Mouse (Mus musculus) kidney, adult 2 months (tissue): ENCODE results near the gene Oas1g. TPM values are rescaled to one million over a fixed set of nuclear protein-coding genes. Genes with fewer than 3 reads are reported as not detected.
"Not testable (repeated sequence)": the region's sequence is repeated elsewhere in the genome, so short reads cannot be mapped to it uniquely, and the experiment has no call there.

Experiments
- DNase-seq: peaks from one replicate; pipeline ENCODE4 v3.0.0; 2021
- H3K27ac ChIP-seq: fragments of 200-500 bp; 2 replicates; pipeline ENCODE4 v1.5.1; 2012; ENCODE audit warnings: low read depth, low read length, control low read depth, inconsistent platforms; ENCODE audit not compliant: insufficient read depth
- H3K27me3 ChIP-seq: fragments of 200-500 bp; replicated peaks from 2 replicates; pipeline ENCODE4 v1.6.1; 2012; ENCODE audit warnings: mild to moderate bottlenecking, moderate library complexity, low read length, inconsistent platforms; ENCODE audit not compliant: control insufficient read depth, insufficient read depth
- H3K36me3 ChIP-seq: fragments of 200-500 bp; 2 replicates; pipeline ENCODE4 v1.6.1; 2012; ENCODE audit warnings: mild to moderate bottlenecking, moderate library complexity, low read length, inconsistent platforms; ENCODE audit not compliant: control insufficient read depth, insufficient read depth
- H3K4me1 ChIP-seq: fragments of 200-500 bp; 2 replicates; pipeline ENCODE4 v1.6.1; 2011; ENCODE audit warnings: low read length; ENCODE audit not compliant: control insufficient read depth, insufficient read depth
- H3K4me3 ChIP-seq: fragments of 200-500 bp; 2 replicates; pipeline ENCODE4 v1.5.1; 2011; ENCODE audit warnings: mild to moderate bottlenecking, low read depth, low read length, control low read depth; ENCODE audit not compliant: insufficient read depth
- CTCF ChIP-seq: fragments of 200-500 bp; conservative IDR thresholded peaks from 2 replicates; pipeline ENCODE4 v1.5.1; 2011; ENCODE audit warnings: low read depth, mild to moderate bottlenecking, control low read depth, low read length, moderate library complexity, mixed read lengths; ENCODE audit not compliant: insufficient read depth, insufficient read length
- POLR2A ChIP-seq: fragments of 200-500 bp; IDR thresholded peaks from one replicate; pipeline ENCODE4 v1.6.1; 2011; ENCODE audit warnings: low read depth, low read length, control low read depth
- WGBS: fragments of 180-500 bp; shearing (Covaris S2); methylation state at CpG from one replicate; pipeline ENCODE4 v1.1.7; 2018; 5-methylcytosine and 5-hydroxymethylcytosine counted together
- polyA plus RNA-seq: library from polyadenylated mRNA; depleted of rRNA; stranded (reverse); fragments of >200 nt; gene quantifications from 2 replicates; pipeline ENCODE4 v1.2.3, GENCODE M21; 2012

Gene Oas1g
- polyA plus RNA-seq, 1 experiment, result 2.5 TPM

- H3K27me3 ChIP-seq, result no peaks in the 10 kb centered on the region
- DNase-seq, result no peak
- WGBS, result 57% methylated on average over 7 of the region's 7 CpGs
- no peaks in the 10 kb centered on the region for H3K4me1 ChIP-seq
- no peak for TF ChIP-seq POLR2A
- TF ChIP-seq CTCF, result no peak
- H3K36me3 ChIP-seq, result no peaks in the 10 kb centered on the region
- H3K27ac ChIP-seq, result no peak overlapping the region
- H3K4me3 ChIP-seq, result no peak overlapping the region
These were observed 20.9 kb upstream of the Oas1g start for GRCm38 (mm10) chr5:120908196-120908920.

- H3K27me3 ChIP-seq, H3K4me1 ChIP-seq, H3K27ac ChIP-seq, H3K36me3 ChIP-seq: not testable (repeated sequence)
- H3K4me3 ChIP-seq, result peak within 1 kb of the TSS; percentile 61
- peak; percentile 32 for DNase-seq
- WGBS, result 30% methylated on average over 10 of the region's 12 CpGs
These were observed 19.6 kb upstream of the Oas1g start, which contains the start of gene Oas1a for GRCm38 (mm10) chr5:120906791-120907733. Gene Oas1a (minus strand): TSS chr5:120907521.

- WGBS, result 88% methylated on average over 5 of the region's 5 CpGs
- Histone ChIP-seq H3K27ac (no peak overlapping the region), H3K27me3 (no peaks in the 10 kb centered on the region), H3K4me3 (no peak overlapping the region), H3K4me1 (no peaks in the 10 kb centered on the region), H3K36me3 (no peaks in the 10 kb centered on the region)
- TF ChIP-seq CTCF (no peak), POLR2A (no peak)
- no peak for DNase-seq
These were observed 14.6 kb upstream of the Oas1g start for GRCm38 (mm10) chr5:120902056-120902455.

- no peaks in the 10 kb centered on the region for H3K36me3 ChIP-seq
- no peak overlapping the region for H3K27ac ChIP-seq
- H3K27me3 ChIP-seq, result no peaks in the 10 kb centered on the region
- TF ChIP-seq POLR2A, result no peak
- TF ChIP-seq CTCF, result no peak
- H3K4me3 ChIP-seq, result no peak overlapping the region
- no peak for DNase-seq
- H3K4me1 ChIP-seq, result no peaks in the 10 kb centered on the region
- 63% methylated on average over 1 of the region's 1 CpGs for WGBS
These were observed 13.3 kb upstream of the Oas1g start for GRCm38 (mm10) chr5:120900666-120901065.

- H3K4me3 ChIP-seq, result no peak overlapping the region
- no peaks in the 10 kb centered on the region for H3K27me3 ChIP-seq
- H3K4me1 ChIP-seq, result no peaks in the 10 kb centered on the region
- H3K36me3 ChIP-seq, result no peaks in the 10 kb centered on the region
- H3K27ac ChIP-seq, result no peak overlapping the region
- no peak for DNase-seq
- no peak for TF ChIP-seq CTCF
- TF ChIP-seq POLR2A, result no peak
These were observed 11.3 kb upstream of the Oas1g start for GRCm38 (mm10) chr5:120898726-120899125.

- no peak for TF ChIP-seq CTCF
- TF ChIP-seq POLR2A, result no peak
- no peaks in the 10 kb centered on the region for H3K27me3 ChIP-seq
- no peaks in the 10 kb centered on the region for H3K36me3 ChIP-seq
- H3K4me1 ChIP-seq, result no peaks in the 10 kb centered on the region
- 85% methylated on average over 6 of the region's 6 CpGs for WGBS
- H3K27ac ChIP-seq, result no peak overlapping the region
- no peak for DNase-seq
- no peak overlapping the region for H3K4me3 ChIP-seq
These were observed 10.9 kb upstream of the Oas1g start for GRCm38 (mm10) chr5:120898307-120898706.

GRCm38 (mm10) chr5:120895231-120895900, 8.0 kb upstream of the Oas1g start:
- 90% methylated on average over 11 of the region's 11 CpGs for WGBS
- Histone ChIP-seq H3K27ac (no peak overlapping the region), H3K27me3 (no peaks in the 10 kb centered on the region), H3K4me1 (no peaks in the 10 kb centered on the region), H3K4me3 (no peak overlapping the region), H3K36me3 (no peaks in the 10 kb centered on the region)
- TF ChIP-seq POLR2A (no peak), CTCF (no peak)
- no peak for DNase-seq

GRCm38 (mm10) chr5:120894692-120895091, 7.3 kb upstream of the Oas1g start:
- not testable (repeated sequence) for DNase-seq, H3K4me1 ChIP-seq, H3K36me3 ChIP-seq, H3K27ac ChIP-seq, H3K4me3 ChIP-seq, H3K27me3 ChIP-seq
- WGBS, result 67% methylated on average over 2 of the region's 2 CpGs

- not testable (repeated sequence) for H3K36me3 ChIP-seq, H3K27me3 ChIP-seq, H3K4me3 ChIP-seq, H3K27ac ChIP-seq, H3K4me1 ChIP-seq, DNase-seq
- WGBS, result 92% methylated on average over 4 of the region's 4 CpGs
These were observed 6.5 kb upstream of the Oas1g start for GRCm38 (mm10) chr5:120893866-120894265.
